Mouse (Mus musculus) G1E (cell line): Measurements from ENCODE around the gene Alpl.

ENCODE experiments used
- CTCF ChIP-seq: IDR thresholded peaks from 2 replicates; pipeline ENCODE4 v1.5.1; 2012; ENCODE audit warnings: low read depth, low read length, inconsistent platforms, mixed read lengths
- POLR2AphosphoS5 ChIP-seq: IDR thresholded peaks from 2 replicates; pipeline ENCODE4 v1.6.1; 2012; ENCODE audit warnings: low read depth, low read length, inconsistent platforms; ENCODE audit not compliant: insufficient replicate concordance
- TAL1 ChIP-seq: conservative IDR thresholded peaks from 2 replicates; pipeline ENCODE4 v1.6.1; 2012; ENCODE audit warnings: low read depth, low read length, inconsistent platforms, mixed read lengths

DNA sequence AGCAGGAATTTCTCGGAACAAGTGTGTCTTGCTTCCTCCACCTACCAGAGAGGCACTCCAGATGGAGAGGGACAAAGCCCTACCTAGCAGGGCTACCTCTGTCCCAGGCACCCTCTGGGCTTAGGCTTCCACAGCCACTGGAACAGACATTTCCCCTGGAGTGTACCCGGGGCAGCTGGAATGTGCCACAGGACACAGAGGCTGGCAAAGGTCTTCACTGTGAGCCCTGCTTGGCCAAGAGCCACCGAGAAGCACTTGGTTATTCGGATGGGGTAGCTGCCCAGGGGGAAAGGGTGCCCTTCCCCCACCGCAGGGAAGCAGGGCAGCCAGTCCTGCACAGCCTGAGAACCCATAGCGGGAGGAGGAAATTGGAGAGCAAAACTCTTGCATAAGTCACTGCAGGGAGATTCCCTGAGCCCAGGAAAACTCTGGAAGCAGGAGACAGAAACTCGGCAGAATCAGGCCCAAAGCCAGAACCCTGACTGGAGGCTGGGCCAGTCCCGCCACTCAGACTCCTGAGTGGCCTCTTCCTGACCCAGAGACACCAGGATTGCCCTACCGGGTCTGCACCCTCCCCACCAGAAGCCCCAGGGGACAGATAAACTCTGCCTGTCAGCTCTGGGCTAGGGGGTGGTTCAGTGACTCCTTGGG lies 12.5 kb downstream of the Alpl start:
- TF ChIP-seq CTCF (no peak), POLR2AphosphoS5 (no peak), TAL1 (no peak)
